Mouse (Mus musculus) ES-Bruce4 (cell line): ENCODE measurements around the gene Twist2.

Experiments used
- CTCF ChIP-seq: IDR thresholded peaks from one replicate; pipeline ENCODE4 v1.8.1; 2011; ENCODE audit warnings: low read depth, low read length
- POLR2A ChIP-seq: IDR thresholded peaks from one replicate; pipeline ENCODE4 v1.8.1; 2011; ENCODE audit warnings: low read length; ENCODE audit not compliant: insufficient read depth

DNA sequence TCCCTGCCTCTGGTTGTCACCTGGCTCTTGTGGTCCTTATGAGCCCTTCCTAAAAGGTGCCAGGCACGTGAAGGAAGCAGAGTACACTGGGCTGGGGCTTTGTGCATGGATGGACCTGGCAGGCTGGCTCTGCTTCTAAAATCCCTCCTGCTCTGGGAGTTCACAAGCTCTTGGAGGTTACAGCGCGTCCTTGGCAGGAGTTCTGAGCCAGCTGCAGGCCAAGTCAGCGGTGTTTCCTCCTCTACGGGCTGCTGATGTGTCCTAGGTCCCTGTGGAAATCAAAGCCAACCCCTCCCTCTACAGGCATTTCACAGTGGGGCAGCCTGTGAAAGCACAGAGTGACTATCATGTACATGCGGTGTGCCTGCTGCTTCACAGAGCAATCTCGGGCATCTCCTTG, 20.1 kb upstream of the Twist2 start:
- TF ChIP-seq CTCF: no peak
- TF ChIP-seq POLR2A: no peak
